Mouse (Mus musculus) lung, postnatal 0 days (tissue): ENCODE data around the gene Hoxa13.

Experiments used
- CTCF ChIP-seq: IDR thresholded peaks from 2 replicates; pipeline ENCODE4 v1.5.1; 2016; ENCODE audit warnings: antibody characterized with exemption, mild to moderate bottlenecking
- EP300 ChIP-seq: IDR thresholded peaks from 2 replicates; pipeline ENCODE4 v1.6.1; 2016; ENCODE audit warnings: antibody characterized with exemption, mild to moderate bottlenecking, control low read depth

GRCm38 (mm10) chr6:52226569-52227257 is 34.0 kb downstream of the Hoxa13 start:
- TF ChIP-seq CTCF (no peak), EP300 (no peak)
